Mouse (Mus musculus) small intestine, adult 2 months (tissue): ENCODE data around the gene Tcf15.

Experiments used
- CTCF ChIP-seq: fragments of 200-500 bp; IDR thresholded peaks from 2 replicates; pipeline ENCODE4 v1.5.1; 2012; ENCODE audit warnings: low read depth, mild to moderate bottlenecking, control low read depth, inconsistent platforms, low read length, moderate library complexity, mixed read lengths; ENCODE audit not compliant: insufficient replicate concordance, insufficient read length; ENCODE audit errors: extremely low read depth
- POLR2A ChIP-seq: fragments of 200-500 bp; IDR thresholded peaks from 2 replicates; pipeline ENCODE4 v1.6.1; 2012; ENCODE audit warnings: low read depth, mild to moderate bottlenecking, control low read depth, inconsistent platforms, low read length, moderate library complexity

- TF ChIP-seq CTCF (no peak), POLR2A (no peak)
These were observed 46.3 kb downstream of the Tcf15 start for GRCm38 (mm10) chr2:152189640-152190039.
